In genomic region chr3:41200026-41200425, GRCm38 (mm10) we compare ENCODE assay signal across 25 mouse cellular contexts.
"Had no signal": no experiment of that assay in that cellular context is flagged by ENCODE, and none has a peak within 500 bp of the region (broad histone marks: within the 10 kb centered on the region; RNA-seq: fewer than 3 reads in every experiment).

No protein-coding gene starts in this region.

- H3K9ac ChIP-seq: heart, embryonic 13.5 days; heart, embryonic 15.5 days; hindbrain, embryonic 12.5 days; hindbrain, embryonic 14.5 days; intestine, embryonic 15.5 days; limb, embryonic 12.5 days; liver, embryonic 12.5 days; liver, embryonic 14.5 days had no signal

- H3K4me3 ChIP-seq: heart, adult 2 months; heart, embryonic 13.5 days; heart, embryonic 15.5 days; hindbrain, embryonic 10.5 days; hindbrain, embryonic 12.5 days; intestine, embryonic 15.5 days; layer of hippocampus, adult 2 months; left cerebral cortex, adult 2 months; limb, embryonic 10.5 days; limb, embryonic 12.5 days; liver, embryonic 12.5 days had no signal

- H3K36me3 ChIP-seq: heart, embryonic 13.5 days; heart, embryonic 15.5 days; hindbrain, embryonic 10.5 days; hindbrain, embryonic 12.5 days; intestine, embryonic 15.5 days; limb, embryonic 10.5 days; limb, embryonic 12.5 days; liver, embryonic 12.5 days had no signal

- ATAC-seq: hindbrain, embryonic 16.5 days; inflammation-experienced regulatory T-cells, adult 6 months; intestine, embryonic 15.5 days; intestine, postnatal 0 days; liver, embryonic 12.5 days had no signal

- DNase-seq: gastrocnemius, postnatal 25 days; heart, adult 2 months; heart, postnatal 14 days; heart, postnatal 36 days; kidney, adult 18-20 months; kidney, adult 8-10 months; kidney, postnatal 10 days; kidney, postnatal 25 days; kidney, postnatal 4 days; liver had no signal

- H3K27me3 ChIP-seq: heart, embryonic 13.5 days; heart, embryonic 15.5 days; hindbrain, embryonic 12.5 days; intestine, embryonic 15.5 days; limb, embryonic 12.5 days; liver, embryonic 12.5 days had no signal

- H3K27ac ChIP-seq: heart, adult 2 months; heart, embryonic 13.5 days; heart, embryonic 15.5 days; hindbrain, embryonic 10.5 days; hindbrain, embryonic 12.5 days; hindbrain, embryonic 14.5 days; intestine, embryonic 15.5 days; layer of hippocampus, adult 2 months; left cerebral cortex, adult 2 months; limb, embryonic 10.5 days; limb, embryonic 12.5 days; liver, embryonic 12.5 days; liver, embryonic 14.5 days had no signal

- H3K4me2 ChIP-seq: heart, embryonic 13.5 days; heart, embryonic 15.5 days; hindbrain, embryonic 12.5 days; hindbrain, embryonic 14.5 days; intestine, embryonic 15.5 days; limb, embryonic 12.5 days; liver, embryonic 12.5 days had no signal

- H3K4me1 ChIP-seq: liver, embryonic 12.5 days had no signal

- H3K9me3 ChIP-seq: heart, embryonic 13.5 days; heart, embryonic 15.5 days; hindbrain, embryonic 10.5 days; hindbrain, embryonic 12.5 days; intestine, embryonic 15.5 days; limb, embryonic 10.5 days; limb, embryonic 12.5 days; liver, embryonic 12.5 days had no signal
